Mouse (Mus musculus): Measurements from ENCODE around the gene Gimap4.

- TF ChIP-seq CTCF (IDR thresholded peaks at IDR 0.05; ENCODE audit: control insufficient read depth, insufficient read depth, low read length) = peak; percentile 83
- no peak for TF ChIP-seq POLR2A (IDR thresholded peaks at IDR 0.05; ENCODE audit: borderline replicate concordance, control insufficient read depth, low read depth, low read length)
These were observed 37.4 kb upstream of the Gimap4 start, which contains the start of gene Gimap8 for GRCm38 (mm10) chr6:48646995-48647394.

All from bone marrow, adult 2 months (tissue).